Mouse (Mus musculus) Patski (cell line): ENCODE data around the gene Gal3st2b. TPM values are rescaled to one million over a fixed set of nuclear protein-coding genes. Genes with fewer than 3 reads are reported as not detected.

Experiments used
- polyA plus RNA-seq: library from polyadenylated mRNA; unstranded; gene quantifications from one replicate; pipeline ENCODE4 v1.2.3, GENCODE M21; 2021

Gene Gal3st2b
- polyA plus RNA-seq, 1 experiment from 2014 or later = 0.28 TPM

Other genes starting within 250 kb of the Gal3st2b start
- gene Bok, start 232.7 kb upstream of the Gal3st2b start, polyA plus RNA-seq = 14.8 TPM
- 74.5 TPM for gene Atg4b, start 166.8 kb upstream of the Gal3st2b start, polyA plus RNA-seq
- gene Thap4, start 163.4 kb upstream of the Gal3st2b start, polyA plus RNA-seq = 86.0 TPM
- 86.4 TPM for gene Dtymk, start 116.4 kb upstream of the Gal3st2b start, polyA plus RNA-seq
- 10.4 TPM for gene Ing5, start 114.3 kb upstream of the Gal3st2b start, polyA plus RNA-seq
- gene D2hgdh, start 93.4 kb upstream of the Gal3st2b start, polyA plus RNA-seq = 34.9 TPM
- gene Gal3st2, start 57.0 kb upstream of the Gal3st2b start, polyA plus RNA-seq = not detected
- gene Gal3st2c, start 72.2 kb downstream of the Gal3st2b start, polyA plus RNA-seq = 0.06 TPM
- gene Neu4, start 102.1 kb downstream of the Gal3st2b start, polyA plus RNA-seq = not detected
- gene Pdcd1, start 134.2 kb downstream of the Gal3st2b start, polyA plus RNA-seq = not detected